Mouse (Mus musculus) embryo, embryonic 9.5 days (tissue): Measurements from ENCODE around the gene Gm14214.

Experiments
- DNase-seq: peaks from one replicate; pipeline ENCODE4 v3.0.0-alpha.2; 2017; ENCODE audit errors: extremely low spot score

Gene Gm14214

DNA sequence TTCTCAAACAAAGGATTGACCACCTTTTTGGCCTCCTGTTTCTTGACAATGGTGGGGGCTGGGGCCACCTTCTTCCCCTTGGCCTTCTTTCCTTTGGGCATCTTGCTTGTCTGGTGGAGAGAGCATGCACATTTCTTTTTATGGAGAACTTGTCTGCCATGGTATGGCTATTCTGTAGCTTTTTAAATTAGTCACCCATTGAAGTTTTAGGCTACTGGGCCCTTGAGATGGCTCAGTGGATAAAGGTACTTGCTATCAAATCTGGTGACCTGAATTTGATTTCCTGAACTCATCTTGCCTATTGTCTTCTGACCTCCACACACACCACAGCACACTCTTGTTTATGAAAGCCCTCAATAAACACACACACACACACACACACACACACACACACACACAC lies at the start of gene Gm14214:
Gene Gm14214 (minus strand): TSS at position 101 of the 400 bp plus-strand sequence.
- DNase-seq = no peak

GRCm38 (mm10) chr2:154818599-154818998 lies 48.8 kb upstream of the Gm14214 start:
- no peak for DNase-seq

- DNase-seq = no peak
Measured at GRCm38 (mm10) chr2:154817788-154818187, 48.0 kb upstream of the Gm14214 start.

DNA sequence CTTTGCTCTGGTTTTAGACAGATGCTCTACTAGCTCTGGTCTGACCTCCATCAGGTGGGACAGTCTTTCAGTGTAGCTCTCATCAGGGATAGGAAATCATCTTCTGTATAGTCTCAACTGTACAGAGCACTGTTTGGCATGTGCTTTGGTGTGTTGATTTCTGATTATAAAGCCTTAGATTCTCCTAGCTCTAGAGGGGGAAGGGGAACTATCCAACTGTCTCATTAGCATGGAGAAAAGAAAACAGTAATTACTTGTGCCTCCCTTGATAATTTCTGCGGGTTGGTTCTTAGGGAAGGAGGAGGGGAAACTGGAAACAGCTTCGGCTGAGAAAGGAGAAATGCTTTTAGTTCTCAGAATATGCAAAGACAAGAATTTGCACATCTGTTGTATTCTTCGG lies 47.3 kb upstream of the Gm14214 start:
- DNase-seq = no peak

DNA sequence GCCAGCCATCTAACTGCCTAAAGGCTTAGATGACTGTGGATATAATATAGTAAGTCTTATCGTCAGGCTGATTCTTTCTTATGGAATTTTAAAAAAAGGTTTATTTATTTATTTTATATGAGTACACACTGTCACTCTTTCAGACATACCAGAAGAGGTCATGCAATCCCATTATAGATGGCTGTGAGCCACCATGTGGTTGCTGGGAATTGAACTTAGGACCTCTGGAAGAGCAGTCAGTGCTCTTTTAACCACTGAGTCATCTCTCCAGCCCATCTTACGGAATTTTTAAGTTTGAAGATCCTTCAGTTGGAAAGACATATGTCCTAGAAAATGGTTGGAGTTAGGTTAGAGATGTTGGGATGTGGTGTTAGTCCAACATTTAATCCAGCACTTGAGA lies 43.6 kb upstream of the Gm14214 start:
- DNase-seq = no peak

DNA sequence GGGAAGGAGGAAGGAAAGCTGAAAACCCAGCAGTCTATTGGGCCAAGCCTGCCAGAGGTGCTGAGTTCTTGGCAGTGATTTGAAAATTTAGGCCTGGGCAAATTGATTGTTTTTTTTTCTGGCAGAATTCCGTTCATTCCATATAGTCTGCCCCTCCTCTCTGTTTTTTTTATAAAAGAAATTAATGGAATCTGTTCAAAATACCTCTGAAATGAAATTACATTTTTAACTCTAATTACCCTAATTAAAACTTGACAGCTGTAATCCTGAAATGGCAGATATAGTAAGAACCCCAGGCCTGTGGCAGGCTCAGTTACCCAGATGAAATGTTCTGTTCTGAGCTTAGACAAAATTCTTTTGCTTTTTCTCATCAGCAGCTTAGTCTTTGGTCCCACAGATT lies 41.0 kb upstream of the Gm14214 start:
- DNase-seq = no peak

- DNase-seq = no peak
Measured at GRCm38 (mm10) chr2:154809107-154809762, 39.4 kb upstream of the Gm14214 start.

GRCm38 (mm10) chr2:154807689-154808088 lies 37.9 kb upstream of the Gm14214 start:
- no peak for DNase-seq

GRCm38 (mm10) chr2:154803845-154804244 lies 34.0 kb upstream of the Gm14214 start:
- DNase-seq = no peak

- no peak for DNase-seq
Measured at GRCm38 (mm10) chr2:154803372-154803771, 33.5 kb upstream of the Gm14214 start.

DNA sequence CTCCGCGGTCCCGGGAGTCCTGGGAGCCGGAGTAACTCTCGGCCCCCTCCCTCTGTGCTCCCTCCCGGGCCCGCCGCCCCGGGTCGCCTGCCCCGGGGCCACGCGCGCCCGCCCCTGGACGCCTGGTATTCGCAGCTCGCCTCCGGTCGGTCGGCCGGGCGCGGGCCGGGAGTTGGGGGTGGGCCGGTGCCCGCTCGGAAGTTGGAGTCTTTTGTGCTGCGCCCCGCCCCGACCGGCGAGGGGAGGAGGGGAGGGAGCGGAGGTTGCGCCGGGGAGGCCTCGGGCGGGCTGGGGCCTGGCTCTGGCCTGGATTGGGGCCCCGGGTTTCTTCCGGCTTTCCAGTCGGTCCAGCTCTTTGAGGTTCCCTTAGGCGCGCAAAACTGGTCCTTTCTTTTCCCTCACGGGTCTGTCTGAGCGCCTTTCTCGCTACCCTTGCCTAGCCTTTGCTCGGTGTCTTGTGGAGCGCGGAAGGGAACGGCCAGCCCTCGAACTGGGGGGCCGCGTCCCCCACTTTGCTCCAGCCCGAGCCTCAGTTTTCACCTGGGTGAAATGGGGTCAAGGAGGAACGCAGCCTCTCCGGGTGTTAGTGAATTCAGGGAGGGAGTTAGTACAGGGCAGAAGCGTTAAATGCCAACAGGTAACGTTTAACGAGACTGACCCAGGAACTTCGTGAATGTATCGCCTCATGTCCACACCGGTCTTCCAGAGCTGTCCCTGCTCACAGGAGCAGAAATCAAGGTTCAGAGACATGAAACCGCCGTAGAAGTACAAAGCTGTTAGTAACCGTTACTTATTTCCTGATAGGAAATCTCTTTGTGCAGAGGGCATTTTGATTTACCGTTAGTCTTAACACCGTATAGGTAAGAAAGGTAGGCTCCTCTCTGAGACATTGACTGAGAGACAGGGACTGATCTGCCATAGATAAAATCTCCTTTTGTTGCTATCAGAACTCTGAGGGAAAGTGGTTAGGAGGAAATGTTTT lies 22.1 kb upstream of the Gm14214 start:
- peak; percentile 67 for DNase-seq

GRCm38 (mm10) chr2:154790656-154791483 lies 21.0 kb upstream of the Gm14214 start, which contains the start of the genes Raly and a:
TSS of gene Raly (plus strand) at chr2:154791096.
TSS of gene a (plus strand) at chr2:154791402.
- peak; percentile 100 for DNase-seq

GRCm38 (mm10) chr2:154789977-154790655 lies 20.3 kb upstream of the Gm14214 start:
- DNase-seq = no peak

- DNase-seq = no peak
Measured at GRCm38 (mm10) chr2:154789381-154789780, 19.6 kb upstream of the Gm14214 start.

GRCm38 (mm10) chr2:154786776-154787175 lies 16.9 kb upstream of the Gm14214 start:
- no peak for DNase-seq

DNA sequence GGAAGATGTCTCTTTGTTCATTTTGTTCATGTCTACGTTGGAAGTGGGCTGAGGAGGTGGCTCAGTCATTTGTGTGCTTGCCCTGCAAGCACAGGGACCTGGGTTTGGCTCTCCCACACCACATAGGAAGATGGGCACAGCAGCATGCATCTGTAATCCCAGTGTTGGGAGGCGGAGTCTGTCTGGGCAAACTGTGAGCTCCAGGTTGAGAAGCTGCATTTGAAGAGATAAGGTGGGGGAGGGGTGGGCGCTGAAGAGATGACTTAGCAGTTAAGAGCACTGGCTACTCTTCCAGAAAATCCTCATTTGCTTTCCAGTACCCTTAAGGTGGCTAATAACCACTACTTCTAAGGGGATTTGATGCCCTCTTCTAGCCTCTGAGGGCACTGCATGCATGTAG lies 16.4 kb upstream of the Gm14214 start:
- no peak for DNase-seq

GRCm38 (mm10) chr2:154785284-154785683 lies 15.5 kb upstream of the Gm14214 start:
- no peak for DNase-seq

GRCm38 (mm10) chr2:154782856-154783650 lies 13.2 kb upstream of the Gm14214 start:
- no peak for DNase-seq

GRCm38 (mm10) chr2:154782361-154782760 lies 12.5 kb upstream of the Gm14214 start:
- no peak for DNase-seq

DNA sequence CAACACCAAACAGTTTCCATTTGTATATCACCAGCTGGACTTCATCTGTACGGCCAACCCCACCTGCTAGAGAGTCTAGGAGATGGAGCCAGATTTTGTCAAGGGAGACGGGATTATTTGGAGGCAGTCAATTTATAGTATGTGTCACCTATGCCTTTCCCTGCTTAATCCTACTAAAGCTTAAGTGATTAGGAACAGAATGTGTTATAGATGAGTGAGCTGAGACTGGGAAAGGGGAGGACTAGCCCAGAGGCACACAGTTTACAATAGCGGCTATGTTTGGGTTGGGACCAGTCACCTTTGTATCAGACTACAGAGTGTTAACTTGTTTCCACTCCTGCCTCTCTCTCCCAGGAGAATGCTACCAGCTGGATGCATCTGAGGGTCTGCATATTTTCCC lies 9.8 kb upstream of the Gm14214 start:
- DNase-seq = no peak
